Mouse (Mus musculus): ENCODE results near the gene Gyg.

- TF ChIP-seq CTCF (IDR thresholded peaks at IDR 0.05; ENCODE audit: borderline replicate concordance, control insufficient read depth, extremely low read depth, insufficient read depth, low read length, poor library complexity) (peak; percentile 52; the same call in 1 of the 2 replicates), POLR2A (IDR thresholded peaks at IDR 0.05; ENCODE audit: control insufficient read depth, extremely low read depth, insufficient read depth, low read length, poor library complexity) (peak; percentile 31; the same call in 1 of the 2 replicates)
These were observed at the start of gene Gyg for GRCm38 (mm10) chr3:20154531-20155367.

Measured in thymus, adult 2 months (tissue).